Mouse (Mus musculus) thymus, postnatal 10 days (tissue): ENCODE results near the gene Pde10a.
A peak's percentile ranks its signal among the peaks of the same experiment; 100 is the strongest.

Experiments used
- DNase-seq, 2 experiments: peaks; one replicate each; pipeline ENCODE4 v3.0.0; 2021; ENCODE audit warnings: low spot score in 2 of 2

The Pde10a gene

DNA sequence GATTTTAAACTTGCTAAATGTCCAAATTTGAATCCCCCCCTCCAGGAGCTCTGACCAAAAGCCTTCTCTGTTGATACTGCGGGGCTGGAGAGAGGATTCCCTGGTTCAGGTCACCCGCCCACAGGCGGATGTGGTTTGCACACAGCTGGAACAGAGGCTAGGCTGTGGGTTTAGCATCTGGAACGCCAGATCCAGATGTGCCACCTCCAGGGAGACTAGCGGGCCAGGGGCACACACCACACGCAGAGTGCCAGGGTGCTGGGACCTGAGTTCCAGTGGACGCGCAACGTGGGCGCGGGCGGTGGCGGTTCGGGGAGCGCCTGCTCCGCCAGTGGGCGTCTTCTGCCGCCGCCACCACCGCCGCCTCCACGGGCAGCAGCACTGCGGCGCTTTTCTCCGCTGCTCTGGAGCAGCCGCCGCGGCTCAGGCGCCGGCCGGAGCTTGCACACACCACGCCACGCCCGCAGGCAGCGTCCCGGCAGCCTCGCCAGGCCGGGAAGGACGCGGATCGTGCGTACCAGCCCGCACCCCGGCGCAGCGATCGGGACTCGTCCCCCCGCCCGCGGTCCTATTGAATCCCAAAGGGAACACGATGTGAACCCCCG, 275.4 kb downstream of the Pde10a start:
- peak; percentile 40 to 49 for DNase-seq

DNA sequence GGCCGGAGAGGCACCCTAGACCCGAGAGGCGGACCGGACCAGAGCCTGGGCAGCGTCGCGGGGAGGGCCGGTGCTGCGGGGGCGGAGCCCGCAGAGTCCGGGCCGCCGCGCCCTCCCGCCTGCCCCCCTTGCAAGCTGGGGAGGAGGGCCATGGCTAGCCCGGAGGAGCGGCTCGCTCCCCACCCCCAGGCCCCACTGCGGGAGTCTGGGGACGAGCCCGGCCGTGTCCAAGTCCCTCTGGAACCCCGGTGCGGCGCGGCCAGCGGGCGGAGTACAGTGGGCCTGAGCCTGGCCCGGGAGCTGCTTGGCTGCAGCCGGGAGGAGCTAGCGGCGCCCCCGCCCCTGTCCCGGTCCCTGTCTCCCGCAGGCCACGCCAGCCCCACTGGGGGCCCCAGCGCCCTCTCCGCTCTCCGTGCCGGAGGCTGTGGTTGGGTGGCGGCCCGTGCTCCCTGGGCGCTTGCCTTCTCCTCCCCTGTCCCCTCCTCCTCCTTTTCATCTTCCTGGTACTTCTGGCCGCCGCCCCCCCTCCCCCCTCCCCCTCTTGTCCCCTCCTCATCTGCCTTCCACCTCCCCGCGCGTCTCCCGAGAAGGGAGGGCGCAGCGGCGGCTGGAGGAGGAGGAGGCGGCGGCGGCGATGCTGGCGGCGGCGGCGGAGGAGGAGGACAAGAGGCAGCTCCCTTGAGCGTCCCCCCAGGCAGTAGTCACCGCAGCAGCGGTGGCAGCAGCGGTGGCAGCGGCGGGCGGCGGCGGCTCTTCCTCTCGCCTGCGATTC, 276.1 kb downstream of the Pde10a start:
- DNase-seq: peak; percentile 20 to 40

DNA sequence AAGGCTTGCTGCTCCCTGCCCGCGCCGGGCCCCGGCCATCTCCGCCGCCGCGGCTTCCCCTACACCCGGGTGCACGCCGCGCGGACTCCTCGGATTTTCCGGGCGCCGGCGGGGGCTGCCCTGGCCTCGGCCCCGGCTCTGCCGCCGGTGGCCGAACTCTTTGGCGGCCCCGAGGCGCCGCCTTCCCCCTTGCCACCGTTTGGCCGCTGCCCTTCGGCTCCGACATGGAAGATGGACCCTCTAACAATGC, 276.6 kb downstream of the Pde10a start:
- DNase-seq: no peak

GRCm38 (mm10) chr17:8802161-8802888, 277.2 kb downstream of the Pde10a start:
- no peak for DNase-seq

GRCm38 (mm10) chr17:8802889-8803799, 278.0 kb downstream of the Pde10a start:
- no peak for DNase-seq

GRCm38 (mm10) chr17:8807345-8807744, 282.2 kb downstream of the Pde10a start:
- peak in 1 of 2 experiments; percentile 58 for DNase-seq

DNA sequence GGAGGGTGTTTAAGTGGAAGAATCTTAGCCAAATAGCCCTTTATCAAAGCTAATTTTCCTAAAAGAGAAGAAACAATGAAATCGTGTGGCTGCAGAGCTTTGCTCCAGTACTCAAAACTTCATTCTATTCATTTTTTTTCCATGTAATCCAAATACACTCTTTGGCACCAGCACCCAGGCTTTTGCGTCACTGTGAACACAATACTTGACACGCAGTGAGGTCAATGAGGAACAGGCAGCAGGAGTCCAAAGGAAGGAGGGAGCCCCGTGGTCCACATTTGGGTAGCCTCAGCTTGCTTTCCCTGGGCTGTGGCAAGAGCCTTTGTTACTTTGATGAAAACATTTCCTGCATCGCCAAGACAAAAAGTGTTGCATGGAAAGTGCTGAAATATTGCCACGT, 284.6 kb downstream of the Pde10a start:
- no peak for DNase-seq

GRCm38 (mm10) chr17:8810201-8810600, 285.0 kb downstream of the Pde10a start:
- no peak for DNase-seq

- DNase-seq: no peak
These were observed 287.2 kb downstream of the Pde10a start for GRCm38 (mm10) chr17:8812228-8812865.

DNA sequence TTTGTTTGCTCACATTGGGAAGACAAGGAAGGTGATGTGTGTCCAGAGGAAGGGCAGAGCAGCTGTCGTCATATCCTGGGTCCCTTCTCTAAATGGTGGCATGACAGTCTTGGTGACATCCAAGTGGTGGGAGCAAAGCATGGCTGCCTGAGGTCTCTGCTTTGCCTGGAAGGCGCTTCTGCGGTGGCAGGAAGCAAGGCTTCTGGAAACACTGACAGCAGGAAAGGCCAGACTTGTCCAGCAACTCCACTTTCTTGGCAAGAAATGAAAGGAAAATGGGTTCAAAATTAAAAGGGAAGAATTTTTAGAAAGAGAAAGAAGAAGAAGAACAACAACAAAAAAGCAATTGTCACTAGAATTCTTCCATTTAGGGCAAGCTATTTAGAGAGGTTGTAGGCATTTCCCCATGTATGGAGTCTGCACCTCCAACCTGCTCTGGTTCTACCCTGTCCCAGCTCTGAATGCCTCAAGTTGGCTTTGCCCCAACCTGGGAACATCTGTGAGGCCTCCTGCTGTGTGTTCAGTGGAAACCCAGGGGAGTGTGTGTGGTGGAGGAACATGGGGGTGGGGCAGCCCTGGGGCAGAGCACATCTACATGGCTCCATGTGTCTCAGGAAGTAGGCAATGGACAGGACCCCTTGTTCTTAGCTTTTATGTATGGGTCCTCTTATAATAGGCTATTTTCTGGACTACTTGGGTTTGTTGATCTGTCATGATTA, 288.8 kb downstream of the Pde10a start:
- DNase-seq: no peak

DNA sequence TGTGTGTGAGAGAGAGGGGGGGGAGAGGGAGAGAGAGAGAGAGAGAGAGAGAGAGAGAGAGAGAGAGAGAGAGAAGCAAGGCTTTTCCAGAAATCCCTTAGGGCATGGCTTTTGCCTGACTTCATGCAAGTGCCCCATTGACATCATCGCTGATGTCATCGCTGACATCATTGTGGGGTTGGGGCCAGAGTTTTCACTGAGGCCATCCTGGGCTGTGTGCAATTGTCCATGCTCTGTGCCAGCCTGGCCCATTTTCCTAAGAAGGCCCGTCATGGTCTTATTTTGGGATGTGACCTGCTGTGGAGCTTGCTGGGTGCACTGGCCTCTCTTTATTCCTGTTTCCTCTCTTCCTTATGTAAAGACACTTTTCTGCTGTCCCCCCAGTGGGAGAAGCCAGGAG, 290.2 kb downstream of the Pde10a start:
- DNase-seq: no peak

GRCm38 (mm10) chr17:8815864-8816263, 290.7 kb downstream of the Pde10a start:
- DNase-seq: no peak

- no peak for DNase-seq
These were observed 293.5 kb downstream of the Pde10a start for GRCm38 (mm10) chr17:8818675-8819074.

DNA sequence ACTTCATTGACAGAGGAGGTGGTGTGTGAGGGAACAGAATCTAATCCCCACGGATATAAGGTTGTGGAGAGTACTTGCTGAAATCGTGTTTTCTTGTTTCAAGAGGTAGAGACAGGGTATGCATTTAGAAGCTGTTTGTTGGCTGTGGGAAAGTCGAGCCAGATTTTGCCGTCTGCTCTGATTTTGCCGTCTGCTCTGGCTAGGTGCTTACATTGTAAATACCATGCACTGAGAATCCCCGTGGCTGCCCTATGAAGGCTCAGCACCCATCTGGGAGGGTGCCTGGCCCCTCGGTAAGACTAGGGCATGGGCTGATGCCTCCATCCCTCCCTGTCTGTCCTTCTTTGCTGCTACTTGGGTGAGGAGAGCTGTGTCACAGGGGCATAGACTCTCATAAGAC, 298.4 kb downstream of the Pde10a start:
- no peak for DNase-seq

- DNase-seq: no peak
These were observed 302.0 kb downstream of the Pde10a start for GRCm38 (mm10) chr17:8827204-8827603.

GRCm38 (mm10) chr17:8831001-8831400, 305.8 kb downstream of the Pde10a start:
- no peak for DNase-seq

- no peak for DNase-seq
These were observed 311.1 kb downstream of the Pde10a start for GRCm38 (mm10) chr17:8836292-8836691.

- DNase-seq: no peak
These were observed 313.1 kb downstream of the Pde10a start for GRCm38 (mm10) chr17:8838252-8838651.

GRCm38 (mm10) chr17:8839237-8840011, 314.3 kb downstream of the Pde10a start:
- DNase-seq: no peak

DNA sequence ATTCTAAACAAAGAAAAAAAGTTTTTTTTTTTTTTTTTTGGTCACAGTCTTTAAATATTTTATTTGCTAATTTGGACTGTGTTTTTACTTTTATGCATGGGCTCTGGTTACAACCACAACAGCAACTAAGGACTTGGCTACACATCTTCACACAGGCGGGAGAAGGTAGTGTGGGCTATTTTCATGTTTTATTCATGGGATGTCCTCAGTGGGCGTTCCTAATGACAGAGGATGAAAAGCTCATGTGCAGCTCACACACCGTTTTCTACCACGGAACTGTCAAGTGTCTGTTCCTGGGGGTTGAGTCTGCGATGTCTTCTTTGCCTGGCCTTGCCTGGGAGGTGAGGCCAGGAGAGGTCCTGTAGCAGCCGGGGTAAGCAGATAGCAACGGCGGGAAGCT, 315.9 kb downstream of the Pde10a start:
- DNase-seq: no peak
